Mouse (Mus musculus) olfactory bulb, adult 2 months (tissue): ENCODE data around the gene D17H6S53E. TPM values are rescaled to one million over a fixed set of nuclear protein-coding genes. Genes with fewer than 3 reads are reported as not detected.

Experiments
- H3K27ac ChIP-seq: fragments of 200-500 bp; 2 replicates; pipeline ENCODE4 v1.5.1; 2012; ENCODE audit warnings: low read depth, low read length; ENCODE audit not compliant: insufficient read depth
- H3K4me1 ChIP-seq: fragments of 200-500 bp; 2 replicates; pipeline ENCODE4 v1.6.1; 2012; ENCODE audit warnings: low read length; ENCODE audit not compliant: control insufficient read depth, insufficient read depth
- H3K4me3 ChIP-seq: fragments of 200-500 bp; 2 replicates; pipeline ENCODE4 v1.5.1; 2012; ENCODE audit warnings: mild to moderate bottlenecking, low read depth, low read length, moderate library complexity; ENCODE audit not compliant: insufficient read depth
- CTCF ChIP-seq: fragments of 200-500 bp; IDR thresholded peaks from 2 replicates; pipeline ENCODE4 v1.5.1; 2012; ENCODE audit warnings: low read depth, mild to moderate bottlenecking, low read length, moderate library complexity; ENCODE audit not compliant: insufficient read depth
- POLR2A ChIP-seq: fragments of 200-500 bp; IDR thresholded peaks from 2 replicates; pipeline ENCODE4 v1.6.1; 2012; ENCODE audit warnings: mild to moderate bottlenecking, low read depth, low read length, moderate library complexity; ENCODE audit not compliant: insufficient read depth
- WGBS: fragments of 180-500 bp; shearing (Covaris S2); methylation state at CpG from one replicate; pipeline ENCODE4 v1.1.7; 2018; 5-methylcytosine and 5-hydroxymethylcytosine counted together
- polyA plus RNA-seq: library from polyadenylated mRNA; stranded (reverse); fragments of >200 nt; gene quantifications from 2 replicates; pipeline ENCODE4 v1.2.4, GENCODE M21; 2012; ENCODE audit warnings: low replicate concordance; ENCODE audit not compliant: missing spikeins, insufficient read depth, insufficient read length

D17H6S53E gene
- polyA plus RNA-seq, 1 experiment, result not detected

- peak overlapping the region; percentile 81 for H3K4me3 ChIP-seq
- peaks cover 2% of the 10 kb centered on the region for H3K4me1 ChIP-seq
- H3K27ac ChIP-seq, result peak overlapping the region; percentile 83
- TF ChIP-seq CTCF, result no peak
- no peak for TF ChIP-seq POLR2A
- WGBS, result under 1% methylated on average over 43 of the region's 43 CpGs
Measured at GRCm38 (mm10) chr17:35135591-35136320, 9.6 kb downstream of the D17H6S53E start.

- no peak for TF ChIP-seq CTCF
- peaks cover 2% of the 10 kb centered on the region for H3K4me1 ChIP-seq
- H3K27ac ChIP-seq, result no peak overlapping the region
- WGBS, result 94% methylated on average over 3 of the region's 3 CpGs
- no peak overlapping the region for H3K4me3 ChIP-seq
Measured at GRCm38 (mm10) chr17:35139269-35139668, 13.1 kb downstream of the D17H6S53E start.

GRCm38 (mm10) chr17:35140490-35140996, 14.4 kb downstream of the D17H6S53E start:
- peaks cover 2% of the 10 kb centered on the region for H3K4me1 ChIP-seq
- TF ChIP-seq POLR2A (no peak), CTCF (no peak)
- H3K4me3 ChIP-seq, result no peak overlapping the region
- no peak overlapping the region for H3K27ac ChIP-seq
- WGBS, result 80% methylated on average over 16 of the region's 16 CpGs

- peaks cover 2% of the 10 kb centered on the region for H3K4me1 ChIP-seq
- 84% methylated on average over 6 of the region's 6 CpGs for WGBS
- TF ChIP-seq POLR2A (no peak), CTCF (no peak)
- no peak overlapping the region for H3K4me3 ChIP-seq
- H3K27ac ChIP-seq, result no peak overlapping the region
Measured at GRCm38 (mm10) chr17:35141971-35142370, 15.8 kb downstream of the D17H6S53E start.

GRCm38 (mm10) chr17:35146139-35146538, 20.0 kb downstream of the D17H6S53E start:
- Histone ChIP-seq H3K27ac (no peak overlapping the region), H3K4me3 (no peak overlapping the region), H3K4me1 (no peaks in the 10 kb centered on the region)
- TF ChIP-seq POLR2A (no peak), CTCF (no peak)
- WGBS, result 73% methylated on average over 5 of the region's 5 CpGs

GRCm38 (mm10) chr17:35147348-35147747, 21.2 kb downstream of the D17H6S53E start:
- WGBS, result 54% methylated on average over 3 of the region's 3 CpGs

GRCm38 (mm10) chr17:35147922-35148639, 21.9 kb downstream of the D17H6S53E start:
- no peak overlapping the region for H3K4me3 ChIP-seq
- no peak for TF ChIP-seq POLR2A
- TF ChIP-seq CTCF, result no peak
- no peaks in the 10 kb centered on the region for H3K4me1 ChIP-seq
- 42% methylated on average over 5 of the region's 5 CpGs for WGBS
- H3K27ac ChIP-seq, result no peak overlapping the region

More at GRCm38 (mm10) chr17:35147348-35147747, 21.2 kb downstream of the D17H6S53E start:
- no peak overlapping the region for H3K27ac ChIP-seq
- H3K4me3 ChIP-seq, result no peak overlapping the region
- TF ChIP-seq POLR2A (no peak), CTCF (no peak)
- H3K4me1 ChIP-seq, result no peaks in the 10 kb centered on the region

- Histone ChIP-seq H3K4me1 (no peaks in the 10 kb centered on the region), H3K27ac (no peak overlapping the region), H3K4me3 (no peak overlapping the region)
- WGBS, result 89% methylated on average over 4 of the region's 4 CpGs
- TF ChIP-seq POLR2A (no peak), CTCF (no peak)
Measured at GRCm38 (mm10) chr17:35152121-35152520, 25.9 kb downstream of the D17H6S53E start.

- 81% methylated on average over 9 of the region's 9 CpGs for WGBS
- Histone ChIP-seq H3K27ac (no peak overlapping the region), H3K4me1 (no peaks in the 10 kb centered on the region), H3K4me3 (no peak overlapping the region)
- TF ChIP-seq POLR2A, result no peak
- TF ChIP-seq CTCF, result no peak
Measured at GRCm38 (mm10) chr17:35153077-35153476, 26.9 kb downstream of the D17H6S53E start.
